Mouse (Mus musculus): ENCODE data around the gene Olfr723. TPM values are rescaled to one million over a fixed set of nuclear protein-coding genes. Genes with fewer than 3 reads are reported as not detected.
"Not testable (repeated sequence)": the region's sequence is repeated elsewhere in the genome, so short reads cannot be mapped to it uniquely, and the experiment has no call there.

Gene Olfr723
- not detected in 2 replicates for total RNA-seq (2015; ENCODE audit: low replicate concordance)
- not detected in 2 replicates for total RNA-seq (2017; ENCODE audit: low replicate concordance)

DNA sequence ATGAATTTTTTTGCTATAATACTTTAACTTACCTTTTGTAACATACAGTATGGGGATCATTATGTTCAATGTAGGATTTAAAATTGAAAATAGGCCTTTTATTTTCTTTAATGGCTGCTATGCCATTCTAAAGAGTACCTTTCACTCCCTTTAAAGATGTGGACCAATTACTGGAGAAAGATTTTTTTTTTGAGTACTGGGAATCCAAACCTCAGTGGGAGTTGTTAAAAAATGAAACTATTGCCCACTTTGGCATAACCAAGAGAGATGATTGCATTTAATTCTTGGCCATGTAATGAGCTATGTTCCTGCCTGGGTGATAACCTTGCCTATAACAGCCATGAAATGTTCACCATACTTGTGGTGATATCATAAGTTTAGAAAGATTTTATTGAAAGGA lies at the start of gene Olfr723:
Gene Olfr723, minus strand, starts transcription at position 101 of the 400 bp plus-strand sequence.
- not testable (repeated sequence) for ATAC-seq (replicated peaks; ENCODE audit: low FRiP score, poor library complexity, severe bottlenecking)

DNA sequence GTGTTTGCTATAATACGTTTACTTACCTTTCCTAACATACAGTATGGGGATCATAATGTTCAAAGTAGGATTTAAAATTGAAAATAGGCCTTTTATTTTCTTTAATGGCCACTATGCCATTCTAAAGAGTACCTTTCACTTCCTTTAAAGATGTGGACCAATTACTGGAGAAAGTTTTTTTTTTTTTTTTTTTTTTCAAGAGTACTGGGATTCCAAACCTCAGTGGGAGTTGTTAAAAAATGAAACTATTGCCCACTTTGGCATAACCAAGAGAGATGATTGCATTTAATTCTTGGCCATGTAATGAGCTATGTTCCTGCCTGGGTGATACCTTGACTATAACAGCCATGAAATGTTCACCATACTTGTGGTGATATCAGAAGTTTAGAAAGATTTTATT lies 31.6 kb upstream of the Olfr723 start, which contains the start of gene Olfr724:
Gene Olfr724, minus strand, starts transcription at position 101 of the 400 bp plus-strand sequence.
- not testable (repeated sequence) for ATAC-seq (replicated peaks; ENCODE audit: low FRiP score, poor library complexity, severe bottlenecking)

GRCm38 (mm10) chr14:49955890-49956289 lies 24.3 kb upstream of the Olfr723 start:
- ATAC-seq (replicated peaks; ENCODE audit: low FRiP score, poor library complexity, severe bottlenecking), result no peak

DNA sequence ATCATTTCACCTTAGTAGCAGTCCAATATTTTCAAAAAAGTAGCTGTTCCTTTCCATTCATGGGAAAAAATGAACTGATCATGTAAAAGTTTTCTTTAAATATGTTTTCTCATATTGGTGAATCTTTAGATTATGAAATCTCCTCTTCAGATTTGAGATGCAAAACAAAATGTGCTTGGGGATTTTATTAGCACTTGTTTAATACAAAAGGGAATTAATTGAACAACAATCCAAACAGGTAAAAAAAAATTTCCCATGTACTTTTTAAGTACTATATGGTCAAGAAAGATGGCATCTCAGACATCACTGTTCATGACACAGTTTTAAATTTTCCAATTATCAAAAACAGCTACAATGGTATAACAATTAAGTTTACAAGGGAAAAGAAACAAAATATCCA lies 29.7 kb downstream of the Olfr723 start, which contains the start of gene Olfr722:
Gene Olfr722, minus strand, starts transcription at position 101 of the 400 bp plus-strand sequence.
- ATAC-seq (replicated peaks; ENCODE audit: low FRiP score, poor library complexity, severe bottlenecking), result no peak

Other genes with a start within 250 kb of the Olfr723 start
- not detected in 2 replicates for gene Armh4, start 148.4 kb downstream of the Olfr723 start, total RNA-seq (2015; ENCODE audit: low replicate concordance)
- gene Armh4, start 148.4 kb downstream of the Olfr723 start, total RNA-seq (2017; ENCODE audit: low replicate concordance), result not detected in 2 replicates
- gene Olfr722, start 29.8 kb downstream of the Olfr723 start, total RNA-seq (2015; ENCODE audit: low replicate concordance), result not detected in 2 replicates
- gene Olfr722, start 29.8 kb downstream of the Olfr723 start, total RNA-seq (2017; ENCODE audit: low replicate concordance), result not detected in 2 replicates
- gene Olfr724, start 31.5 kb upstream of the Olfr723 start, total RNA-seq (2015; ENCODE audit: low replicate concordance), result not detected in 2 replicates
- gene Olfr724, start 31.5 kb upstream of the Olfr723 start, total RNA-seq (2017; ENCODE audit: low replicate concordance), result not detected in 2 replicates
- not detected in 2 replicates for gene Olfr725, start 108.6 kb upstream of the Olfr723 start, total RNA-seq (2015; ENCODE audit: low replicate concordance)
- gene Olfr725, start 108.6 kb upstream of the Olfr723 start, total RNA-seq (2017; ENCODE audit: low replicate concordance), result 0.42 TPM in 1 of 2 replicates, not detected in the other
- gene Olfr726, start 159.2 kb upstream of the Olfr723 start, total RNA-seq (2015; ENCODE audit: low replicate concordance), result not detected in 2 replicates
- gene Olfr726, start 159.2 kb upstream of the Olfr723 start, total RNA-seq (2017; ENCODE audit: low replicate concordance), result not detected in 2 replicates
- not detected in 2 replicates for gene Olfr727, start 191.4 kb upstream of the Olfr723 start, total RNA-seq (2015; ENCODE audit: low replicate concordance)
- 0.98 TPM in 1 of 2 replicates, not detected in the other for gene Olfr727, start 191.4 kb upstream of the Olfr723 start, total RNA-seq (2017; ENCODE audit: low replicate concordance)
- not detected in 2 replicates for gene Olfr728, start 210.9 kb upstream of the Olfr723 start, total RNA-seq (2015; ENCODE audit: low replicate concordance)
- 0.28 TPM in 1 of 2 replicates, not detected in the other for gene Olfr728, start 210.9 kb upstream of the Olfr723 start, total RNA-seq (2017; ENCODE audit: low replicate concordance)
- not detected in 2 replicates for gene Olfr729, start 221.1 kb upstream of the Olfr723 start, total RNA-seq (2015; ENCODE audit: low replicate concordance)
- gene Olfr729, start 221.1 kb upstream of the Olfr723 start, total RNA-seq (2017; ENCODE audit: low replicate concordance), result 0.43 TPM in 1 of 2 replicates, not detected in the other